Mouse (Mus musculus) spleen, embryonic (tissue): ENCODE measurements around the gene Actg2.

Experiments used
- CTCF ChIA-PET: fragments of 350-600 bp; sonication (Branson Sonifier 250); formaldehyde crosslinking; loops from one replicate; lab custom pipeline; 2022; lab: Charles Lee

Actg2 gene

DNA sequence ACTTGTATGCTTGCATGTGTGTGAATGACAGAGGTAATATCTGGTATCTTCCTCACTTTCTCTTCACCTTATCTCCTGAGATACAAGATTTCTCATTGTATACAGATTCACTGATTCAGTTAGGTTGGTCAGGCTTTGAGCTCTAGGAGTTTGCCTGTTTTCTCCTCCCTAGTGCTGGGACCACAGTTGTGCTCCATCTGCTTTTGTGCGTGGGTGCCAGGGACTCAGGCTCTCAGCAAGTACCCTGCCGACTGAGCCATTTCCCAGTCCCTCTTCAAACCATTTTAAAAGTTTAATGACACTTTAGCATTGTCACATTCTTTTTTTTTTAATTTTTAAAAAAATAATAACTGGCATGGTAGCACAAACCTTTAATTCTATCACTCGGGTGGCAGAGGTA is 20.9 kb downstream of the Actg2 start:
- CTCF ChIA-PET: no interaction called here

DNA sequence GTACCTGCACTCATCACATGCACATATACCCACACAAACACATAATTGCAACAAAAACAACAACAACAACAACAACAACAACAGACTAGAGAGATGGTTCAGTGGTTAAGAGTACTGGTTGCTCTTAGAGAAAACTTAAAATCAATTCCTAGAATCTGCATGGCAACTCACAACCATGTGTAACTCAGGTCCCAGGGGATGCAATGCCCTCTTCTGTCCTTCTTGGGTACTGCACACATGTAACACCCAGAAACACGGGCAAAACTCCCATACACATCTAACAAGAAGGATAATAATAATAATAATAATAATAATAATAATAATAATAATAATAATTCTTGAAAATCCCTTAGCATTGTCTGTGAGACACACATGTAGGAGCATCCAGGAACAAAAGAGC is 23.6 kb downstream of the Actg2 start:
- CTCF ChIA-PET: interaction anchor here (1.0 kb wide), 1 partner anchor 154 kb away, joined by 5 read pairs; no protein-coding TSS in a partner anchor

DNA sequence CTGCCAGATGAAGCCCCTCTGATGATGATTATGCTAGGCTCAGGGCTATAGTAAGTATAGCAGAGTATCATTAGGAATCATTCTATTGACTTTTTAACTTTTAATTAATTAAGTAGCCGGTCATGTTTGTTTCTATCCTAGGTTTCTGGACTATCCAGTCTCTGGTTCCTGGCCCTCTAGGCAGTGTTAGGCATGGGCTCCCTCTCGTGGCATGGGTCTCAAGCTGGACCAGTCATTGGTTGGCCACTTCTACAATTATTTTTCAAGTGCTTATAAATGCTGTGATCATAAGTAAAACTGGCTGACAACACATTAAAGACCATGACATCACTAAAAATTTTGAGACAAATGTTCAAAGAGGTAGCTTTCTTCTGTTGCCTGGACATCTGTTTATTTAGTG is 25.9 kb downstream of the Actg2 start:
- CTCF ChIA-PET: interaction anchor here (1.3 kb wide), 1 partner anchor 153 kb away, joined by 4 read pairs; no protein-coding TSS in a partner anchor

DNA sequence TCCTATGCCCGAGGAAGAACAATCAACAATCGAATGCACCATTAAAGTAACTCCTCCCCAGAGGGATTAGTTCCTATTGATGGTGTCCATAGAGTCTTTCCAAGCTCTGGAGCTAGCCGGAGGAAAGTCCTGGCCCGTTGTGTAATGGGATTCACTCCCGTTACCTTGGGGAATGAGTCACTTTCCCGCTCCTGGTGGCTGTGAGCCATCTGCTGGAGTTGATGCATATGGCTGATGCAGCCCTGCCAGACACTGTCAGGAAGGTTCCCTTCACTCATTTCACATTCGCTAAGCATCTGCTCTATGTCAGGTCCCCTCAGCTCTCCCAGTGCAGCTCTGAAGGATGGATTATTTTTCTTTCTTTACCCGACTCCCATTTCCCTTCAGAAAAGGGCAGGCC is 26.6 kb downstream of the Actg2 start:
- CTCF ChIA-PET: no interaction called here

DNA sequence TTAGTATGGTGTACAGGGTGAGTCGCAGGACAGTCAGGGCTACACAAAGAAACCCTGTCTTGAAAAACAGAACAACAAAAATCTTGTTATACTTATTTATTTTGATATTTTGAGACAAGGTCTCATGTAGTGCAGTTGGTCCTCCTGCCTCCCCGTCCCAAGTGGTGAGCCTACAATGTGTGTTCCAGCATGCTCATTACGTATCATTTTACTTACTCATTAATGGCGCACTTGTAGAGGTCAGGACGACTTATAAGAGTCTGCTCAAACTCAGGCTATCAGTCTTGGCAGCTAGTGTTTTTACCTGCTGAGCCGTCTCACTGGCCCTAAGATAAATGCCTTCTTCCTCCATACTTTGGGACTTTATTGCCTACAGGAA is 28.9 kb downstream of the Actg2 start:
- CTCF ChIA-PET: interaction anchor here (0.6 kb wide), 1 partner anchor 452 kb away, joined by 3 read pairs; no protein-coding TSS in a partner anchor

DNA sequence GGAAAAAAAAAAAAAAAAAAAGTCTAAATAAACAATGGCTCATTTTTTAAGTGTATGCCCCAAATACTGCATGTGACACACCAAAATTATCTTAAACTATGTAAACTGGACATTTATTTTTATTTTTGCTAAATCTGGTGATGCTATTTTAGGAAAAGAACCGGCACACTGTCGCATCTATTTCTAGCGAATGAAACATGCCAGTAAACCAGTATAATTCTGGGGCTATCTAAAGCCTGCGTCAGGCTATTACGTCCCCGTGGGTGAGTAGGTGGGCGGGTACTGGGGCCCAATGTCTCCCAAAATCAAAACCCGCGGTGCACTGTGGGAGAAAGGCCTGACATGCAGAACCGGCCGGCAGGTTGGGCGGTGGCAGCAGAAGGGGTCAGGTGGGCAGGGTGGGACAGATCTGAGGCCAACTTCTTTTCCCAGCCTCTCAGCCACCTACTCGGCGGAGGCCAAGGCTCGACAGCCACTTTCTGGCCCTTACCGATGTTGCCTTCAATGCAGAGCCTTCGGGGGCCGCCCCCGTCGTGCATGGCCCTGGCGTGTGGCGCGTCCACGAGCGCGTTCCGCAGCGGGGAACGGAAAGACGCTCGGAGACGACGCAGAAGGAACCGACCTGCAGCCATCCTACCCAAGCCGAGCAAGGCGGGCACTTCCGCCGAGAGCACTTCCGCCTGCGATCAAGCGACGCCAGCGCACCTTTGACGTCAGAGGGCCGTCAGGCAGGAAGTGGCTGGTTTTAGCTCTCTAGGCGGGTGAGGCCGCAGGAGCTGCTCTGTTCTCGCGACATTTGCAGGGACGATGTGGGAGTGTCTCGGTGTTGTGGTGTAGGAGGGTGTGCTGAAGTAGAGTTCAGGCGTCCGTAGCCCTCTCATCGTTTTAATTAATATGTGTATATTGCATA is 29.6 kb downstream of the Actg2 start, which contains the start of gene Dguok:
Gene Dguok (minus strand): TSS at position 712 of the 910 bp plus-strand sequence.
- CTCF ChIA-PET: interaction anchor here (0.6 kb wide), 2 partner anchors 116 to 453 kb away, joined by 3 to 4 read pairs; no protein-coding TSS in a partner anchor

DNA sequence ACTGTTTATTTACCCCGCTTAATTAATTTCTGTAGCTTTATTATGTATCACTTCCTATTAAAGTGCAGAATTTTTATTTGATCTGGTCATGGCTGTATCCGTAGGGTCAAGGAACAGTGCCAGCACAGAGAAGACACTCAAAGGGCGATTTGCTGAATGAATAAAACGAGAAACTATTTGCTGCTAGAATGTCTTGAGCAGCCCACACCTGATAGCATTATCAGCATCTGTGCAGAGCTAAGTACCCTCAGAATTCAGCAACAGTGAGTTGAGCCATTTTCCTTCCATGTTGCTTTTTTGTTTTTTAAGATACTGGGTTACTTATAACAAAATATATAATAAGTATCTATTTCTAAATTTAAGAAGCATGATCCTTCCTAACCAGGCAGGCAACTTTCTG is 30.5 kb downstream of the Actg2 start:
- CTCF ChIA-PET: interaction anchor here (0.5 to 0.6 kb wide), 2 partner anchors 82 to 115 kb away, joined by 4 to 10 read pairs; no protein-coding TSS in a partner anchor

DNA sequence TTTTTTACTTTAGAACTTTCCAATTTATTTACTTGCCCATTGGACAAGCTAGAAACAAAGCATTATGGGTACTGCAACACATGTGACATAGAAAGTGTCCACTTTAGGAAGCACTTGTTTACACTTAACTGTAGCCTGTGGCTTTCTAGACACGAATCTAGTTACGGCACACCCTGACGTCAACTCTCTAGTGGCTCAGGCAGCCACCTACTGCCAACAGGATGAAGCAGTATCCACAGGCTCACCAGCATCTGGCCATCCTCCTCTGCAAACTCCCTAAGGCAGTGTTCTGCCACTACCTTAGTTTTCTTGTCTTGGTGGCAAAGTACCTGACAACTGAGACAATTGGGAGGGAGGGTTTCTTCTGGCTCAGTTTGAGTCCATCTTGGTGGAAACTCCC is 32.7 kb downstream of the Actg2 start:
- CTCF ChIA-PET: interaction anchor here (0.6 kb wide), 2 partner anchors 76 to 179 kb away, joined by 3 read pairs; no protein-coding TSS in a partner anchor

DNA sequence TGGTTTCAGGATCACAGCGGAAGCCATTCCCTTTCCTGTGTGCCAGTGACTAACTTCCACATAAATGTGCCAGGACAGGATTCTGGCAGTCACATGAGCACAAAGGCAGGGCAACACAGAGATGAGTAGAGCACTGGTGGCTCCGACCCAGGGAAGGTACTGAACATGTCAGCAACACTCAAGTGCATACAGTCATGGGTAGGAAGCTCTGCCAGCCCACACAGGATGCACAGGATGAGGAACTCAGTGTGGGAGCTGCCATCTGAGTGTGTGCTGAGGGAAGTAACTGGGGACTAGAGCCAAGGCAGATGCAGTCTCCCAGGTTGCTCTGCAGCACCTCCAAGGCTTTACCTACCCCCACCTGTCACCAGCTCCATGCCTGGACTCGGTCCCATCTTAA is 33.4 kb downstream of the Actg2 start:
- CTCF ChIA-PET: no interaction called here

DNA sequence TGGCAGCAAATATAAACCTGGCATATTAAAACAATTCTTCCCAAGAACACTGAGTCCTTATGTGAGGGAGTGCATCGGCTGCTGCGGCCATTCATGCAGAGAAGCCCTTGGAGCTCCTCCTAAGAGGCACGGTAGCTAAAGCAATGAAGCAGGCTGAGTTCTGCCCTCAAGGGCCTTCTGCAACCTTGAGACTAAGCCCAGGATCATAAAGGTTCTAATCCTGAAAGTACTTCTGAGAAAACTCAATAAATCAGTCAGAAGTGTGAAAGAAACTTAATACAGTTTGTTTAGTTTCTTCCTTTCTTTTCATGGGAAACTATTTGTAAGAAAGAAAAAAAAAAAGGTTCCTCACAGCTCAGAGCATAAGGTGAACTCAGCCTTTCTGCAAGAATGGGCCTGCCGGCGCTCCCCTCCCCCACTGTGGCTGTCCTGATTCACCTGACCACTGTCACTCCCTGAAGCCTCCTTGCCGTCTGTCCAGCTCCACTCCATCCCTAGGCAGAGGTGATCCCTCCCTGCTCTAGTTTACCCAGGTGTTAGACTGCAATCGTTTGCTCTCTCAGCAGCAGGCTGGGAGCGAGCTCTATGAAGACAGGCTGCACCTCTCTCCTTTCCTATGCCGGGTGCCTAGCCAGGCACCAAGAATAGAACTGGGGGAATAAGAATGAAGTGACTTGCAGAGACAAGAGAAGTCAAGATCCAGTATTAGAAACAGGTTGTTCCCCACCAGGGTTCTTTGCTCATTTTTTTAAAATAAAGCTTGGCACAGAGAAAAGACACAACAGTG is 34.3 kb downstream of the Actg2 start:
- CTCF ChIA-PET: no interaction called here

DNA sequence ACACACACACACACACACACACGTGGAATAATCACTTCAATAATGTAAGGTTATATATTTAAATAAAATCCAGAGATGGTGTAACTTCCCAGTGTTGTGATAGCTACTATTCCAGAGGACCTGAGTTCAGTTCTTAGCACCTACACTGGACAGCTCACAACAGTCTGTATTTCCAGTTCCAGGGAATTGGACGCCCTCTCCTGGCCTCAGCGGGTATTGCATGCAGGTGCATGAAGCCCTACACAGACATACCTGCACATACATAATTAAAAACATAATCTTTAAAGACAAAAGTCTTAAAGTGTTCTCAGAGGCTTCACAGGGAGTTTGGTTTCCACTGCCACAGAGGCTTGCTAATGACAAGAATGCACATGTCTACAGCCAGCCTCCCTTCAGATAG is 35.6 kb downstream of the Actg2 start:
- CTCF ChIA-PET: no interaction called here

DNA sequence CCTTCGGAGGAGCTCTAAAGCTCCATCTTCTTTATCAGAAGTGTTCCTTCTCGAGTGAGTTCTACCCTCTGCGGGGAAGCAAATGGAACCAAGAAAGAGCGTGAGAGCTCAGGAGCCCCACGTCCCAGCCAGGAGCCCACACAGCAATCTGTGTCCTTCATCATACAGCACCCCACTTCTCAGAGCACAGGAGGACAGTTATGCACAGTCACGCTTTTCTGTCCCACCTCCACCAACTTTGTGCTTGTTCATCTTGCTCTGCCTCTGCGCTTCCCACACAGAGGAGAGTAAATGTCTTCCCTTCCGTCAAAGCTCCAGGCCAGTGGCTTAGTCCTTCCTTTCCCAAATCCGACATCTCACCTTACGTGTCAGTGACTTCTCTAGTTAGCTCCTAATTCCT is 37.0 kb downstream of the Actg2 start:
- CTCF ChIA-PET: no interaction called here

DNA sequence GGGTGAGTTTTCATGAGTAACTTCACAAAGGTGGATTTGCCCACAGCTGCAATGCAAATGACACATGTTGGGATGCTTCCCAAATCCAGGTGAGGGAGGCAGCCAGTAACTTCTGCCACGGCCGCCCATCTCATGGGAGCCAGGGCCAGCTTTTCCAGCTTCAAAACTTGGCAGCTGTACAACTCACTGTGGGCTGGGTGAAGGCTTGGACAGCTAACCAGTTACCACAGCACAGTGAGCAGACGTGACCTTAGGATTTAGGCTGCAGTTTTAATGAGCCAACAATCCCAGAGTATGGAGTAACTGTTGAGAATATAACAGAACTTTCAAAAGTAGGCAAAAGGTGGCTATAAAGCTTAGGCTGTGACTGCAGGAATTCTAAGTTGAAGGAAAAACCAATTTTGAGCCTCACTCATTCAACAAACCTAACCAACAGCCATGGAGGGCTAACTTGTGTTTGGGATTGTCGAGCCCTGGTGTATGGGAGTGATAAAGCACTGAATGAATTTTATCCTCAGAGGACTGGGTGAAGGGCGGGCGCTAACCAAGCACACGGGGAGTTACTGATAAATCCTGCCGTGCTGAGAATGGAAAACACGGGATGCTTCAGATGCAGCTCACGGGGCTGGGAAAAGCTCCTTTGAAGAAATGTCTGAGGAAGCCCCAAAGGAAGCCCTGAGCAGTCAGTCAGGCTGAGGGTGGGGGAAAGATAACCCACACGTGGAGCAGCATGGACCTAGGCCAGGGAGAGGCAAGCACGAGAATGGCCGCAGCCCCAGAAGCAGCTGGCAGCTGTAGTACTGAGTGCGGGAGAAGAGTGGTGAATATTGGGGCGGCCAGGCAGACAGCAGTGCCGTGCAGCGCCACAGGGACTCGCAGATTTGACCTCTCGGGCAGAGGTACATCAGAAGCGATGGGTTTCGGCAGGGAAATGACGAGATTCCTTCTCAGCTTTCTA is 39.0 kb downstream of the Actg2 start:
- CTCF ChIA-PET: no interaction called here

DNA sequence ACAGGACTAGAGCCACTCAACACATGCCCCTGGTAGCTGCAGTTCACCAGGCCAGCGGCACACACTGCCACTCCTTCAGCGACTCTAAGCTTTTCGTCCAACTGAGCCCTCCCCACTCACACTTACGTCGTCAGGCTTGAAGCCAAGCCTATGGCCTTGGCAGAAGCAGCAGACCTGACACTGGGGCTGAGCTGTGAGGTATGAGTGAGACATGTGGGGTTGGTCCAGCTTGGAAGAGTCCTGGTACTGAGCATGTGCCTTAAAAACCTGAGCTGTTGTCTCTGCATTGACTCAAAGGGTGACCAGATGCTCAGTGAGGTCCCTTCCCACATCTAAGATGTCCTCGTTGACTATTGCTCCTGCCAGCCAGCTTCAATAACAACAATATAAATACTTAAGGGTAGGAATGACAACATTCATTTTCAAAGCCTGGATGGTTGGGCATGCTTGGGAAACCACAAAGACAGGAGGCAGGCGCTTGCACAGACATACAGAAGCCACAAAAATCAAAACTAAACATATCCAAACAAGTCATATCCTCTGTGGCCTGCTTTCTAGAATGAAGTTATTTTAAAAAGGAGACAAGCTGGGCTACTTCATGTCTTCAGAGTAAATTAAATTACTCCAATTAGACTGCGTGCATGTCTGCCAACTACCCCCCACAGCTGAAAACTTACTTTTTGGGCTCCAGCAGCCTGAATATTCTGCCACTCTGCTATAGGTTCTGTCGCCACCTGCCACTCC is 39.9 kb downstream of the Actg2 start:
- CTCF ChIA-PET: no interaction called here

DNA sequence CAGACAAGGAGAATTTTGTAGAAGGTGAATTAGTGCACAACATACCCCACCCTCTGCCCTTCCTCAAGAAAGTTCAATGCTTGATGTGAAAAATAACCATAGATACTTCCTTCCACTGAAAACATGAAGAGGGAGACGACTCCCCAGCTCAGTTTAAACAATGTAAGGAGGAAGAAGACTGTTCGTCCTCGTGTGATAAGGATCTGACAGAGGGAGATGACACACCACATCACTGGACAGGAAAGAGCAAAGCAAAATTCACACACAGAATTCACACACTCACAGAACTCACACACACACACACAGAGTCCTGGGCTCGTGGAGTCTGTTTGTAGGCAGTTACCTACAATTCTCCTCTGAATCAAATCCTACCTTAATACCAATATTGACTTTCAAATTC is 45.4 kb downstream of the Actg2 start:
- CTCF ChIA-PET: interaction anchor here (0.7 kb wide), 1 partner anchor 591 kb away, joined by 3 read pairs; no protein-coding TSS in a partner anchor

DNA sequence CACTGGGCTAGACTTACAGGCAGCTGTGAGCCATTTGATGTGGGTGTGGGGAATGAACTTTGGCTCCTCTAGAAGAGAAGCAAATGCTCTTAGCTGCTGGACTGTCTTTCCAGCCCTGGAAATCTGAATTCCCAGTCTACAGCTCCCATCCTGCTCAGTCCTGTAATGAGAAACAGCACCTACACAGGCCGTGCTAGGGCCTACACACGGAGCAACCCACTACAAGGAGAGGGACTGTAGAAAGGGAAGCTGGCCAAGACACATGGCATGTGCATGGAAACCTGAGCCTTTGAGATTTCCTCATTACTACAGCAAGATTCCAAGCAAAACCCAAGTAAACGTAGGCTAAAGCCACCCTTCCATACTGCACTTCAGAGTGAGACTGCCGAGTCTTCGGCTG is 47.9 kb downstream of the Actg2 start:
- CTCF ChIA-PET: interaction anchor here (0.7 kb wide), 1 partner anchor 156 kb away, joined by 3 read pairs; no protein-coding TSS in a partner anchor

DNA sequence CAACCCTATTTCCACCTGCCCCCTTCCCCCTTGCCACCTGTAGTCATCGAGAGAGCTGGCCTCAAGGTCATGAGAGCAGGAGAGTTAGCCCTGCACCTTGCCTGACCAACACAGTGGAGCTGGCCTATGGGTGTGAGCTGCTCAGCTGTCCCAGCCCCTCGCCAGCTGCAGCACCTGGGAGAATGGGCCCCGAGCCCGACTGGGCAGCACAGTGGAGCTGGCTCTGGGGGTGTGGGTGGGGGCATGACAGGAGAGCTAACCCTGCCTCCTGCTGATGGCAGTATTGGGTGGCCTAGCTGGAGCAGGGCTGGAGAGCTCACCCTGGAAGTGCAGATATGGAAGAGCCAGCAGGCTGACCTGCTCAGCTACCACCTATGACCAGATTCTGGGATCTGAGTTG is 48.8 kb downstream of the Actg2 start:
- CTCF ChIA-PET: interaction anchor here (0.6 kb wide), 1 partner anchor 58 kb away, joined by 4 read pairs; no protein-coding TSS in a partner anchor

DNA sequence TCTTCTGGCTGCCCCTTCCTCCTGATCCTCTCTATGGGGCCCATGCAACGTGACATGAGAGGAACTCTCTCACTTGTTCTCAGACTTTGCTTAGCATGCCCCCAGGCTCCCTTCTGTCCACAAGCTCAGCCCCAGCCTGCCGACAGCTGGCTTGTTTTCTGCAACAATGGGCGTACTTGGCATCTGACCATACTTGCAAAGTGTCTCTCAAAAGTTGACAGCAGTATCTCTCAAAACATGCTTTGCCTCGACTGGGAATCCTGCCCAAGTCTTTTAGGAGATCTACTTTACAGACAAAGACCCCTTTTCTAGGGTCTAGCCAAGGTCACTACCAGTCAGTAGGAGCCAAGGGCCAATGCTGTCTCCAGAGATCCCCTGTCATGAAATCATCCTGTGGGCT is 50.2 kb downstream of the Actg2 start:
- CTCF ChIA-PET: no interaction called here

DNA sequence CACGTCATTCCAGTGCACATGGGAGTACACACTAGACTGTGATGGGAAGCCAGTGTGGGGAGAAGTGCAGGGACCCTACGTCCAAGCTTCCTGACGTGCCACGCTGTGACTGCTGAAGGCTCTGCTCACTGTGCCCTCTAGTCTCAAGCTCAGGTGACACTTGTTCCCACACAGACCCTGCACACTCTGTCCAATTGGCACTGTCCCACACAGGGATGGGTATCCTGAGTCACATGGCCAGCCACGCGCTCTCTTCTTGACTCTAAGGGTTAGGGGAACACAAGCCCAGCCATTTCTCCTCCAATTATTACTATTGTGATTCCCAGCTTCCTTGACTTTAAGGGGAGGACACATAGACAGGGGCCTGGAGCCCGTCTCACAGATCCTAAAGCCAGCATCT is 52.3 kb downstream of the Actg2 start:
- CTCF ChIA-PET: interaction anchor here (0.6 kb wide), 1 partner anchor 18 kb away, joined by 5 read pairs; no protein-coding TSS in a partner anchor
